Mouse (Mus musculus) mouse trophoblast stem cell (cell line): Measurements from ENCODE around the gene BC048671.

ENCODE experiments used
- in situ Hi-C, 2 experiments: fragments of 300-500 bp; cut with MseI, MboI; formaldehyde crosslinking; loops; 2 replicates in 1 of 2; 3 replicates in 1 of 2; pipeline ENCODE4 v1.15.1; 2025

BC048671 gene

DNA sequence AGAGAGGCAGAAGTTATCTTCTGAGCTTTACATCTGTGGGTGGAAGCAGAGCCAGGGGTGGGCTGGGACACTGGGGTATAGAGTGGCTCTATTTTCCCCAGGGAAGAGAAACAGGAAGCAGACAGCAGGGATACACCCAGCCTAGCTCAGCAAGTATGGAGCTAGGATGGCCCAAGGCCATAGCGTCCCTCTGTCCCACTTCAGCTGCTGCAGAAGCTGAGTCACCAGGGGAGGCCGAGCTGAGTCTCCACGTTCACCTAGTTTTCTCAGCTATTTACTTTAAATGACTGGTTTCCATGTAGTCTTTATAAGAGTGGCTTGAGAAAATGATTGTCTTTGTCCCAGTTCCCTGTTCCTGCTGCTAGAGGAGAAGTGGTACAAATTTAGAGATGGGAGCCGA is 47.5 kb downstream of the BC048671 start:
- in situ Hi-C loops, result no loop called here

DNA sequence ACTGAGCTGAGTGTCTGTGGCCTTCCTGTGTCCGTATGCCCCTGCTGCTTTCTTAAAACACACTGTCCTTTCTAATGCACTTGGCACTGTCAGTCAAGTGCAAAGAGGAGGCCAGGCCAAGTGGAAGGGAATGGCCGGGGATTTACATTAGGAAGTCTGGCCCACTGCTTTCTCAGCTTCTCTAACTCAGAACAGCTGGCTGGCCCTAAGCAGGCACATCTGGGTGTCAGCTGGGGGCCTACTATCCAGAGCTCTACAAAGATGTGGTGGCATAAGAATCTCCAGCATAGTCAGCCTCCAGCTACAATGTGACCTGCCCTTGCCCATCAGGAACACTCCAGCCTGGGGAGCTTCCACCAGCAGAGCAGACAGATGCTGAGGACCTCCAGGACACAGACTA is 49.0 kb downstream of the BC048671 start:
- in situ Hi-C loops, result no loop called here
